Mouse (Mus musculus) liver, embryonic 11.5 days (tissue): ENCODE data around the gene Lhpp. TPM values are rescaled to one million over a fixed set of nuclear protein-coding genes. Genes with fewer than 3 reads are reported as not detected.

ENCODE experiments used
- polyA plus RNA-seq: library from polyadenylated mRNA; unstranded; fragments of >200 nt; fragmentation: Nextera tagmentation; extraction: Ambion mirVana; gene quantifications from 2 replicates; pipeline ENCODE4 v1.2.1, GENCODE M21; 2014

Lhpp gene
- polyA plus RNA-seq, 1 experiment from 2014 or later: 15.8 TPM

Other genes with a start within 250 kb of the Lhpp start
- 157 and 179 TPM in 2 replicates for gene Oat, start 34.2 kb upstream of the Lhpp start, polyA plus RNA-seq
- gene Nkx1-2, start 11.0 kb upstream of the Lhpp start, polyA plus RNA-seq: not detected in 2 replicates
- 20.1 and 20.4 TPM in 2 replicates for gene Fam53b, start 203.2 kb downstream of the Lhpp start, polyA plus RNA-seq
- 50.4 and 54.0 TPM in 2 replicates for gene Eef1akmt2, start 242.0 kb downstream of the Lhpp start, polyA plus RNA-seq
- 26.9 and 28.5 TPM in 2 replicates for gene Abraxas2, start 248.6 kb downstream of the Lhpp start, polyA plus RNA-seq